Mouse (Mus musculus) lung, embryonic 14.5 days (tissue): Measurements from ENCODE around the gene C130032M10Rik. TPM values are rescaled to one million over a fixed set of nuclear protein-coding genes. Genes with fewer than 3 reads are reported as not detected.

ENCODE experiments used
- ATAC-seq: fragments of 200-750 bp; cut with Nextera tagmentation; 2 replicates; pipeline ENCODE4 v1.8.0; 2017; ENCODE audit warnings: mild to moderate bottlenecking, moderate TSS enrichment, moderate library complexity; ENCODE audit not compliant: insufficient read depth
- DNase-seq: peaks from one replicate; pipeline ENCODE4 v3.0.0-alpha.2; 2015
- H3K27ac ChIP-seq: fragments of 300-500 bp; sonication (generic); 2 replicates; pipeline ENCODE4 v1.5.1; 2014; ENCODE audit warnings: low read depth, mild to moderate bottlenecking, moderate library complexity
- H3K27me3 ChIP-seq: fragments of 300-500 bp; sonication (generic); 2 replicates; pipeline ENCODE4 v1.6.1; 2014; ENCODE audit warnings: low read length, control low read depth; ENCODE audit not compliant: insufficient read depth
- H3K36me3 ChIP-seq: fragments of 300-500 bp; sonication (generic); 2 replicates; pipeline ENCODE4 v1.6.1; 2014; ENCODE audit warnings: control low read depth; ENCODE audit not compliant: insufficient read depth
- H3K4me1 ChIP-seq: fragments of 300-500 bp; sonication (generic); 2 replicates; pipeline ENCODE4 v1.6.1; 2014; ENCODE audit warnings: antibody characterized with exemption, control low read depth; ENCODE audit not compliant: insufficient read depth
- H3K4me2 ChIP-seq: fragments of 300-500 bp; sonication (generic); 2 replicates; pipeline ENCODE4 v1.6.1; 2014; ENCODE audit warnings: mild to moderate bottlenecking
- H3K4me3 ChIP-seq: fragments of 300-500 bp; sonication (generic); 2 replicates; pipeline ENCODE4 v1.5.1; 2014; ENCODE audit warnings: low read depth, low read length
- H3K9ac ChIP-seq: fragments of 300-500 bp; sonication (generic); 2 replicates; pipeline ENCODE4 v1.6.1; 2014
- H3K9me3 ChIP-seq: fragments of 300-500 bp; sonication (generic); 2 replicates; pipeline ENCODE4 v1.6.1; 2016; ENCODE audit warnings: low read depth, low read length, control low read depth
- CTCF ChIP-seq: IDR thresholded peaks from 2 replicates; pipeline ENCODE4 v1.5.1; 2016; ENCODE audit warnings: antibody characterized with exemption, low read depth
- WGBS: fragments of 180-500 bp; shearing (Covaris S2); extraction: QIAGEN DNeasy Blood & Tissue Kit; methylation state at CpG from one replicate; pipeline ENCODE4 v1.1.7; 2014; 5-methylcytosine and 5-hydroxymethylcytosine counted together
- polyA plus RNA-seq: library from polyadenylated mRNA; unstranded; fragments of >200 nt; fragmentation: Nextera tagmentation; extraction: Ambion mirVana; gene quantifications from 2 replicates; pipeline ENCODE4 v1.2.1, GENCODE M21; 2014

The C130032M10Rik gene
- polyA plus RNA-seq, 1 experiment from 2014 or later, result not detected

DNA sequence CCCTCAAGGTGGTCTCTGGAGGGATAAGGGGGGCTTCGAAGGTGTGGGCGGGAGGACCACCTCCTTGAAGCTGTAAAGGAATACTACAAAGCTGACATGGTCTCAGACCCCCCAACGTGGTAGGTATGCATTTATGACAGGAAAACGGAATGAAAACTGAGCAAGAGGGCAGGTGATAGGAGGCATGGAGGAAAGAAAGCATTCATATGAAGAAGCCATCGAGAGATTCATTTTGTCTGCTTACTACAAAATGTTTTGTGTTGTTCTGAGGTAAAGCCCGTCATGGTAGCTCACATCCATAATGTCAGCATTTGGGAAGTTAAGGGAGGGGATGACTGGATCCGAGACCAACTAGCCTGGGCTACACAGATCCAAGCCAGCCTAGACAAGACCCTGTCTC is 44.6 kb downstream of the C130032M10Rik start:
- Histone ChIP-seq H3K9ac (peak overlapping the region; percentile 86), H3K9me3 (no peaks in the 10 kb centered on the region), H3K27me3 (peaks cover 21% of the 10 kb centered on the region), H3K4me3 (peak overlapping the region; percentile 71), H3K4me1 (peaks cover 3% of the 10 kb centered on the region; the same call in 1 of the 2 replicates), H3K4me2 (peak overlapping the region; percentile 88), H3K36me3 (no peaks in the 10 kb centered on the region), H3K27ac (peak overlapping the region; percentile 3; the same call in 1 of the 2 replicates)
- 19% methylated on average over 7 of the region's 7 CpGs for WGBS
- DNase-seq (no peak), ATAC-seq (no peak)
- no peak for TF ChIP-seq CTCF

DNA sequence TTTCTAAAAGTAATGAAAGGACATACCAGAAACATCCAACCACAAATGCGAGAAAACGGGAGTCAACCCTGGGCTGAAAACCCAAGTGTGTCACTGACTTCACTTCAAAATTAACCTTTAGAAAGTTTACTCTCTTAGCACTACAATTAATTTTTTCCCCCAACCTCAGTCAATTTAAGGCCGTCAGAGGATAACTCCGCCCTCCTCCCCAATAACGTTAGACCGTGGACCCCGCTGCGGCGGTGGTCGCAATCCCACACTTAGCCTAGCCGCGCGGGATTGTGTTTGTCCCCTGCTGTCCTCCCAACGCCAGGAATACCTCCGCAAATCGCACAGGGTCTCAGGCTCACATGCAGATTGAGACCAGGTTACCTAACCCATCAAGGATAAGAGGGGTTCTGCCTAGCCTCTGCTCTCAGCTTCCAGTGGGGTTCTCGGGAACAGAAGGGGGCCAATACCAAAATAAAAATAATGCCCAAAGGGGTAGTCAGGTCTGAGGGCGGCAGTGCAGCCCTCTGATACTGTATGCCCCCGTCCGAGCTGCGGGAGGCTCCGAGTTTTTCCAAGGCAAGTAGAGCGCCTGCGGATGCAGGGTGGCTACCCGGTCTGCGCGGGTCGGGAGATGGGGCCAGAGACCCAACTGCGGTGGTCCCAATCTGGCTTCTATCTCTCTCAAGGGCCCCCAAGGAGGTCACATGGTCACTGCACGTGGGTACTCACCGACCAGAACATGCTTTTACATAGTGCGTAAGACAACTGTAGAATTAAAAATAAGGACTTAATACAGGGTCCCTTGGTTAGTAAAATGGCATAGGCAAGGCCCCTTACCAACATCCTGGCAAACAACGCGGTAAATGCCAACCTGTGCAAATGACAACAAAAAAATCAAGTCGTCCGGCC is 45.5 kb downstream of the C130032M10Rik start:
- H3K4me3 ChIP-seq, result peak overlapping the region; percentile 71
- 1% methylated on average over 36 of the region's 36 CpGs for WGBS
- peaks cover 21% of the 10 kb centered on the region for H3K27me3 ChIP-seq
- H3K4me1 ChIP-seq, result peaks cover 3% of the 10 kb centered on the region; the same call in 1 of the 2 replicates
- H3K9me3 ChIP-seq, result no peaks in the 10 kb centered on the region
- ATAC-seq (no peak; the same call in 1 of the 2 replicates), DNase-seq (no peak)
- H3K4me2 ChIP-seq, result peak overlapping the region; percentile 88
- TF ChIP-seq CTCF, result no peak
- H3K27ac ChIP-seq, result no peak overlapping the region
- no peaks in the 10 kb centered on the region for H3K36me3 ChIP-seq
- H3K9ac ChIP-seq, result peak overlapping the region; percentile 86

DNA sequence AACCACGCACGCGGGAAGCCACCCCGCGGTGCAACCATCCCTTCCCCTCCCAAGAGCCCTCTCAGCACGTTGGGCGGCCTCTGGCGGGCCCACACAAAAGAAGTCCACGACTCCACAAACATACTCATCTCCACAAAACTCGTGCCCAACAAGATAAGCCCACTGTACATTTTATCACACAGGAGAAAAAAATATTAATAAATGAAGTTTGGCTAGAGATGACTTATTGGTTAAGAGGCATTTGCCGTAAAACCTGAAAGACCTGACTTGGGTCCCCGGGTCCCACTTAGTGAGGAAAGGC is 46.1 kb downstream of the C130032M10Rik start:
- TF ChIP-seq CTCF, result no peak
- Histone ChIP-seq H3K4me3 (peak overlapping the region; percentile 71), H3K9me3 (no peaks in the 10 kb centered on the region), H3K9ac (peak overlapping the region; percentile 86), H3K27me3 (peaks cover 21% of the 10 kb centered on the region), H3K27ac (no peak overlapping the region), H3K4me1 (peaks cover 3% of the 10 kb centered on the region; the same call in 1 of the 2 replicates), H3K4me2 (peak overlapping the region; percentile 88), H3K36me3 (no peaks in the 10 kb centered on the region)
- WGBS, result 1% methylated on average over 12 of the region's 12 CpGs
- DNase-seq (peak; percentile 57), ATAC-seq (no peak)

DNA sequence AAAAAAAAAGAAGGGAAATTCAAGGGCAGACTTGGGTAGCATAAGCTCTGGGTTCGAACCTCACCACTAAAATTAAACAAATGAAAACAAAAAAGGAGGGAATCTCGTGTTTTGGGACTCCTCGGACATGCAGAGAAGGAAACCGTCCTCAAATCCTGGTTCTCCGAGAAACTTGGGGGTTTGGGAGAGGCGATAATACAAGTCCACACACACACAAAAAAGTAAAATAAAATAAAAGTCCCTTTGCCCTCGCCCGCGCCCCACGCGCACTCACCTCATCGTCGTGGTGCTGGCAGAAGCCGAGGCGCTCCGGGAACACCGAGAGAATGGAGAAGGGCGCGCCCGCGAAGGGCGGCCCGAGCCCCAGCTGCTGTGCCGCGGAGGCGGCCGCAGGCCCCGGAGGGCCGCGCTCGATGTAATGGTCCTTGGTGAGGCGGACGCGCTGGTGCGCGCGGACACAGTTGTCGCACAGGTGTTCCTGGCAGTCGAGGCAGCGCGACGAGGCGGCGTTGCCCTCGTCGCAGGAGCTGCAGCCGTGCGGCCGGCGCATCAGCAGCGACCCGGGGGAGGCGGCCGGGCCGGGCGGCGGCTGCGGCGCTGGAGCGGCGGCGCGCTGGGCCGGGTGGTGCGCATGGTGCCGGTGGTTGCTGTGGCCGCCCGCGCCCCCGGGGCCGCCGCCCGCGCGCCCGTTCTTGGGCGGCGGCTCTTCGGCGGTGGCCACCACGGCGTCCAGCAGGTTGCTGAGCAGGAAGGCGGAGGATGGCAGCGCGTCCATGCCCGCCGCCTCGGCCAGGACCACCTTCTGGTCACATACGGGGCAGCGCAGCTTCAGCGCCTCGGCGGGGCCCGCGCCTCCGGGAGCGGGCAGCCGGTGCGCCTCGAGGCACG is 46.8 kb downstream of the C130032M10Rik start:
- H3K9me3 ChIP-seq, result no peaks in the 10 kb centered on the region
- peaks cover 3% of the 10 kb centered on the region; the same call in 1 of the 2 replicates for H3K4me1 ChIP-seq
- peak overlapping the region; percentile 86 for H3K9ac ChIP-seq
- peak overlapping the region; percentile 88 for H3K4me2 ChIP-seq
- peak; percentile 54 for DNase-seq
- no peaks in the 10 kb centered on the region for H3K36me3 ChIP-seq
- peaks cover 21% of the 10 kb centered on the region for H3K27me3 ChIP-seq
- WGBS, result under 1% methylated on average over 93 of the region's 101 CpGs
- 0 out of 2 replicates have a peak, but pooled peaks have one; percentile 12 for ATAC-seq
- no peak for TF ChIP-seq CTCF
- H3K4me3 ChIP-seq, result peak overlapping the region; percentile 71
- peak overlapping the region; percentile 93 for H3K27ac ChIP-seq

DNA sequence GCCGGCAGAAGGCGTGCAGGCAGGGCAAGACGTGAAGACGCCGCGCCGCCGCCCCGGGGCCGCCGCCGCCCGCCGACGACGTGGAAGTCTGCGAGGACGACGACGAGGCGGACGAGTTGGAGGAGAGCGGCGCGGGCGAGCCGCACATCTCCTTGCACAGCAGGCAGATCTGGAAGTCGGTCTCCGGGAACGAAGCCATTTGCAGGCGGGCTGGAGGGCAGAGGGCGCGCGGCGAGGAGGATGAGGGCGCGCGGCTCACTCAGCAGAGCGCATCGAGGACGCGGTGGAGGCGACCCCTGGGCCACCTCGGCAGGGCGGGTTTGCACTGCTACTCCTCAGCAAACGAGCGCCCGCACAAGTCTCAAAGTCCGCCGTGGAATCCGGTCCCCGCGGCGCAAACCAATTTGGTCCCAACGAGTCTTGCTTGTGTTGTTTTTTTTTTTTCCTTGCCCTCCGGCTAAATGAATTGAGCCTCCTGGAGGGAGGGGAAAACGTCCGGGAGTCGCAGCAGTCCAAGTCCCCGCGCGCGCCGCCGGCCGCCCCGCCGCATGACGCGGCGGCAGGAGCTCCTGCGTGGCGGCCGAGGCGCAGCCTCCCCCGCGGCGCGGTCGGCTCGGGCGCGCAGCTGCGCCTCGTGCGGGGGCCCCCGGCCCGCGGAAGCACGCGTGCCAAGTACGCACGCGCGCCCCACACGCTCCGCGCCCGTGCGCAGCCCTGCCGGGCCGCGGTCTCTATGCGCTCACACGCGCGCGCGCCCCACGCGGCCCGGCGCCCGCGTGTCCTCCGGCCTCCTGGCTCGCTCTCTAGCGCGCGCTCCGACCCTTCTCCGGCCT is 47.6 kb downstream of the C130032M10Rik start:
- ATAC-seq, result peak; percentile 23
- DNase-seq, result peak; percentile 64
- Histone ChIP-seq H3K4me1 (peaks cover 3% of the 10 kb centered on the region; the same call in 1 of the 2 replicates), H3K4me2 (peak overlapping the region; percentile 88), H3K9me3 (no peaks in the 10 kb centered on the region), H3K27me3 (peaks cover 21% of the 10 kb centered on the region), H3K27ac (peak overlapping the region; percentile 93), H3K9ac (peak overlapping the region; percentile 86), H3K36me3 (no peaks in the 10 kb centered on the region), H3K4me3 (peak overlapping the region; percentile 71)
- no peak for TF ChIP-seq CTCF
- 1% methylated on average over 98 of the region's 122 CpGs for WGBS
